Mouse (Mus musculus): ENCODE data around the gene Gpr4.

Gene Gpr4

DNA sequence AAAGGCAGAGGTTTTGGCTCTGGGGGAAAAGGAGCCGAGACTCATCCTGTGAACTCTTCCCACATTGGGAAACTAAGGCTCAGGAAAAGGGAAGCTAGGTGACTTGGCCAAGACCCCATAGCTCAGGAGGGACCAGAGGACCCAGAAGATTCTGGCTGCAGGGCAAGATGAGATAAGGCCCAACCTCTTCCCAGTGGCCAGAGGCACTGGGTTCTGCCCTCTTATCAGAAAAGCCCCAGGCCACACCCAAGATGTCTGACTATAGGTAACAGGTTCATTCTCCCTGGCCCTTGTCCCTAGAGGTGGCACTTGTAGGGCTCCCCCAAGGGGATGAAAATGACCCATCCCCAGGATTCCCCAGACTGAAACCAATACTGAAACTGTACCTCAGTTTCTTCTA, 34.5 kb downstream of the Gpr4 start:
- Histone ChIP-seq H3K36me3 (ENCODE audit: insufficient read depth, low read length) (peaks cover 39% of the 10 kb centered on the region), H3K4me1 (replicated peaks; ENCODE audit: low read depth, low read length) (peaks cover 60% of the 10 kb centered on the region), H3K27me3 (ENCODE audit: insufficient read depth, low read length) (no peaks in the 10 kb centered on the region), H3K4me3 (replicated peaks; ENCODE audit: low read length) (no peak overlapping the region), H3K9me3 (ENCODE audit: low read length) (no peaks in the 10 kb centered on the region)
- TF ChIP-seq CTCF (conservative IDR thresholded peaks at IDR 0.05; ENCODE audit: low read length), result no peak
- TF ChIP-seq POU5F1 (IDR thresholded peaks at IDR 0.05; ENCODE audit: borderline replicate concordance, low read length), result no peak
- no peak for TF ChIP-seq NANOG (IDR thresholded peaks at IDR 0.05; ENCODE audit: borderline replicate concordance, low read length)

DNA sequence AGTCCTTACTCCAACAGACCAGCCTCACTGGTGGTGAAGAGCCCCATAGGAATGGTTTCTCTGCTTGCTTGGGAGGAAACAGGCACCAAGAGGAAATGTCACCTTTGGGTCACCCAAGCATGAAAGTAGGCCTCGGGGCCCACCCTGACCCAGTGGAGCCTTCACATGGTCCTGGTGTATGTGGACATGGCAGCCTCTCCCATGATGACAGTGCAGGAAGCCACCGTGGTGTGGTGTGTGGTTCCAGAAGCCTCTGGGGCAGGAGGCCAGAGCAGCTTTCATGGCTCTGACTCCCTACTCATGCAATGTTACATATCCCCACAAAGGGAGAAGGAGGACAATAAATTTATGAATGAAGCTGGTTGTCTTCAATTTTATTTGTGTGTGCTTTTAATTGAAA, 35.2 kb downstream of the Gpr4 start:
- no peaks in the 10 kb centered on the region for H3K27me3 ChIP-seq (ENCODE audit: insufficient read depth, low read length)
- TF ChIP-seq CTCF (conservative IDR thresholded peaks at IDR 0.05; ENCODE audit: low read length), result no peak
- no peak for TF ChIP-seq POU5F1 (IDR thresholded peaks at IDR 0.05; ENCODE audit: borderline replicate concordance, low read length)
- TF ChIP-seq NANOG (IDR thresholded peaks at IDR 0.05; ENCODE audit: borderline replicate concordance, low read length), result no peak
- no peak overlapping the region for H3K4me3 ChIP-seq (replicated peaks; ENCODE audit: low read length)
- H3K4me1 ChIP-seq (replicated peaks; ENCODE audit: low read depth, low read length), result peaks cover 57% of the 10 kb centered on the region
- H3K9me3 ChIP-seq (ENCODE audit: low read length), result no peaks in the 10 kb centered on the region
- H3K36me3 ChIP-seq (ENCODE audit: insufficient read depth, low read length), result peaks cover 39% of the 10 kb centered on the region

DNA sequence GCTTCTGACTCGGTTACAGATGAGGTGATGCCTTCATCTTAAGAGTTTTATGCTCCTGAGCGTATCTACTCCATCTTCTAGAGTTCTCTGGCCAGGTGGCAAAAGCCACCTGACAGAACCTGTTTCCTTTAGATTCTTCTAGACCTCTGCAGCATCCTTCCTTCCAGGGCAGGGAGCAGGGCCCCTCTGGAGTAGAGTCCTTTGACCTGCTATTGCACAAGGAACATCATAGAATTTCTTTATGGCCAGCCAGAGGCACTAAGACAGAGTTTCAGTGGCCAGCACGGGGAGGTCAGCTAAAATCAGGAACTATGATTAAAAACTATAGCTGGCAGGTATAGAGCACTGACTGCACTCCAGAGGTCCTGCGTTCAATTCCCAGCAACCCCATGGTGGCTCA, 39.7 kb downstream of the Gpr4 start:
- TF ChIP-seq NANOG (IDR thresholded peaks at IDR 0.05; ENCODE audit: borderline replicate concordance, low read length), result no peak
- no peak for TF ChIP-seq CTCF (conservative IDR thresholded peaks at IDR 0.05; ENCODE audit: low read length)
- TF ChIP-seq POU5F1 (IDR thresholded peaks at IDR 0.05; ENCODE audit: borderline replicate concordance, low read length), result no peak
- Histone ChIP-seq H3K9me3 (ENCODE audit: low read length) (no peaks in the 10 kb centered on the region), H3K27me3 (ENCODE audit: insufficient read depth, low read length) (no peaks in the 10 kb centered on the region), H3K4me1 (replicated peaks; ENCODE audit: low read depth, low read length) (peaks cover 45% of the 10 kb centered on the region), H3K4me3 (replicated peaks; ENCODE audit: low read length) (no peak overlapping the region), H3K36me3 (ENCODE audit: insufficient read depth, low read length) (peaks cover 25% of the 10 kb centered on the region)

DNA sequence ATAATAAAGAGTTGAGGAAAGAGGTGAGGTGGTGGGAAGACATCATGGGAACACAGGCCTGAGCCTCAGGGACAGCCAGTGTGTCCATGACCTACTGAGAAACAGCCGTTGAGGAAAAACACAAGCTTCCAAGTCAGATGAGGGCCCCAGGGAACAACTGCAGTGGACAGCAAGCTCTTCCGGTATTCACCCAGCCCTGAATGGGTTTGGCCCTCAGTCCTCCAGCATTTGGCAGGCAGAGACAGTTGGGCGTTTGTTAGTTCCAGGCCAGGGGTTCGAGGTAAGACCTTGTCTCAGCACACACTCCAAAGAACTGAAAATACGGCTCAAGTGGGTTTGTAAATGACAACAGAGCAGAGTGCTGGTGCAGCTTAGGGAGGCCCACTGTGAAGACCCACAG, 41.1 kb downstream of the Gpr4 start:
- TF ChIP-seq CTCF (conservative IDR thresholded peaks at IDR 0.05; ENCODE audit: low read length) (no peak), POU5F1 (IDR thresholded peaks at IDR 0.05; ENCODE audit: borderline replicate concordance, low read length) (no peak), NANOG (IDR thresholded peaks at IDR 0.05; ENCODE audit: borderline replicate concordance, low read length) (no peak)
- peaks cover 51% of the 10 kb centered on the region for H3K4me1 ChIP-seq (replicated peaks; ENCODE audit: low read depth, low read length)
- H3K4me3 ChIP-seq (replicated peaks; ENCODE audit: low read length), result no peak overlapping the region
- H3K27me3 ChIP-seq (ENCODE audit: insufficient read depth, low read length), result no peaks in the 10 kb centered on the region
- peaks cover 29% of the 10 kb centered on the region for H3K36me3 ChIP-seq (ENCODE audit: insufficient read depth, low read length)
- no peaks in the 10 kb centered on the region for H3K9me3 ChIP-seq (ENCODE audit: low read length)

- peak overlapping the region; percentile 75 for H3K4me3 ChIP-seq (replicated peaks; ENCODE audit: low read length)
- H3K36me3 ChIP-seq (ENCODE audit: insufficient read depth, low read length), result peaks cover 42% of the 10 kb centered on the region
- H3K4me1 ChIP-seq (replicated peaks; ENCODE audit: low read depth, low read length), result peaks cover 52% of the 10 kb centered on the region
- no peaks in the 10 kb centered on the region for H3K27me3 ChIP-seq (ENCODE audit: insufficient read depth, low read length)
- no peak for TF ChIP-seq POU5F1 (IDR thresholded peaks at IDR 0.05; ENCODE audit: borderline replicate concordance, low read length)
- TF ChIP-seq NANOG (IDR thresholded peaks at IDR 0.05; ENCODE audit: borderline replicate concordance, low read length), result no peak
- TF ChIP-seq CTCF (conservative IDR thresholded peaks at IDR 0.05; ENCODE audit: low read length), result no peak
- H3K9me3 ChIP-seq (ENCODE audit: low read length), result no peaks in the 10 kb centered on the region
Measured at GRCm38 (mm10) chr7:19255395-19255794, 43.1 kb downstream of the Gpr4 start.

DNA sequence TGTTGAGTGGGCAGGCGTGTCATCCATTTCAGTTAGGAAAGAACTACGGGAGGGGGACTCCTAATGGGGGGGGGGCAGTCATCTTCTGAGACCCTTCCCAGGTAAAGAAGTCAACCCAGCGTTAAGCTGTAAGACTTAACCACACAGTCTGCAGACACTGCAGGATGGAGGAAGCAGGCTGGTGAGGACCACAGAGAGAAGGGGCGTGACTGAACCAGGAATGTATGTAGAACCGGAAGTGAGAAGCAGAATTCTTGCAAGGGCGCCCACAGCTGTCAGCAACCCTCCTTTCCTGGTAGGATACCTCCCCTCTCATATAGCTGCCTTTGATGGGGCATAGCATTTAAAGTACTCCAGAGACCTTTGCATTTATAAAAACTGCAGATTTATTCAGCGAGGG, 44.2 kb downstream of the Gpr4 start:
- Histone ChIP-seq H3K9me3 (ENCODE audit: low read length) (no peaks in the 10 kb centered on the region), H3K27me3 (ENCODE audit: insufficient read depth, low read length) (no peaks in the 10 kb centered on the region), H3K36me3 (ENCODE audit: insufficient read depth, low read length) (peaks cover 52% of the 10 kb centered on the region), H3K4me1 (replicated peaks; ENCODE audit: low read depth, low read length) (peaks cover 63% of the 10 kb centered on the region), H3K4me3 (replicated peaks; ENCODE audit: low read length) (peak overlapping the region; percentile 75; the same call in 1 of the 2 replicates)
- TF ChIP-seq NANOG (IDR thresholded peaks at IDR 0.05; ENCODE audit: borderline replicate concordance, low read length) (no peak), POU5F1 (IDR thresholded peaks at IDR 0.05; ENCODE audit: borderline replicate concordance, low read length) (no peak), CTCF (conservative IDR thresholded peaks at IDR 0.05; ENCODE audit: low read length) (no peak)

GRCm38 (mm10) chr7:19257390-19258022, 45.2 kb downstream of the Gpr4 start:
- H3K27me3 ChIP-seq (ENCODE audit: insufficient read depth, low read length), result no peaks in the 10 kb centered on the region
- peaks cover 70% of the 10 kb centered on the region for H3K4me1 ChIP-seq (replicated peaks; ENCODE audit: low read depth, low read length)
- no peak for TF ChIP-seq CTCF (conservative IDR thresholded peaks at IDR 0.05; ENCODE audit: low read length)
- no peak for TF ChIP-seq NANOG (IDR thresholded peaks at IDR 0.05; ENCODE audit: borderline replicate concordance, low read length)
- no peak for TF ChIP-seq POU5F1 (IDR thresholded peaks at IDR 0.05; ENCODE audit: borderline replicate concordance, low read length)
- H3K36me3 ChIP-seq (ENCODE audit: insufficient read depth, low read length), result peaks cover 62% of the 10 kb centered on the region
- H3K4me3 ChIP-seq (replicated peaks; ENCODE audit: low read length), result peak overlapping the region; percentile 50
- H3K9me3 ChIP-seq (ENCODE audit: low read length), result no peaks in the 10 kb centered on the region

DNA sequence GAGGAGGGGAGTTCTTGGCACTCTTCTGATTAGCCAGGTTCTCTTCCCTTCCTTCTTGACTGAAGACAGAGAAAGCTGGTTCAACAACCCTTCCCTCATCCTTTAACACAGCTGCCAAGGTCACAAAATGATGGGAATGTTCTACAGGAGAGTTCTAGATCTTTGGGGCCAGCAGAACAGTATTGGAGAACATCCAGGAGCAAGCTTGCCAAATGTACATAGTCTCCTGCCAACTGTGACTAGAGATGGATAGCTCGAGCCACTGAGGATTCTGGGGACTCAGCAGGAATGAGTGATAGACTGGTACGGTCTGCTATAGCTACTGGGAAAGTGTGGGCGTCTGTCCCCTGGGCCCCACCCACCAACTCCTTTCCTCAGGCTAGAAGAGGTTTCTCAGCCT, 46.0 kb downstream of the Gpr4 start:
- Histone ChIP-seq H3K4me1 (replicated peaks; ENCODE audit: low read depth, low read length) (peaks cover 70% of the 10 kb centered on the region), H3K4me3 (replicated peaks; ENCODE audit: low read length) (peak overlapping the region; percentile 50), H3K27me3 (ENCODE audit: insufficient read depth, low read length) (no peaks in the 10 kb centered on the region), H3K36me3 (ENCODE audit: insufficient read depth, low read length) (peaks cover 69% of the 10 kb centered on the region), H3K9me3 (ENCODE audit: low read length) (no peaks in the 10 kb centered on the region)
- no peak for TF ChIP-seq NANOG (IDR thresholded peaks at IDR 0.05; ENCODE audit: borderline replicate concordance, low read length)
- TF ChIP-seq CTCF (conservative IDR thresholded peaks at IDR 0.05; ENCODE audit: low read length), result no peak
- no peak for TF ChIP-seq POU5F1 (IDR thresholded peaks at IDR 0.05; ENCODE audit: borderline replicate concordance, low read length)

DNA sequence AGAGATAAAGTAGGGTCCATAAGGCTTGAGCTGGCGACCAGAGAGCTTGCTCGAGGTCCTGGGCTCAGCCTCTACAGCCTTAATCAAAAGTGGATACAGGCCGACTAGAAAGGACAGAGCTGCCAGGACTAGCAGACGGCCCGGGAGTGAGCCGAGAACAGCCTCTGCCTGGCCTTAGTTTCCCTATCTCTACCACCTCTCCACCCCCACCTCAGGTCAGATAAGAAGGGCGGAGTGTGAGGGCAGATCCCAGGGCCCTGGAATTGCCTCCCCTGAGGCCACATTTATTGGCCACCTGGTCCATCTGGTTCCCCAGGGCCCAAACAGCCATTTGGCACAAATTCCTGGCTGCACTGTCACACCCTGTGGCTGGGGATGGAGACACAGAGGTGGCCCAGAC, 52.8 kb downstream of the Gpr4 start:
- H3K4me3 ChIP-seq (replicated peaks; ENCODE audit: low read length), result peak overlapping the region; percentile 35; the same call in 1 of the 2 replicates
- H3K4me1 ChIP-seq (replicated peaks; ENCODE audit: low read depth, low read length), result peaks cover 77% of the 10 kb centered on the region
- H3K27me3 ChIP-seq (ENCODE audit: insufficient read depth, low read length), result no peaks in the 10 kb centered on the region
- no peaks in the 10 kb centered on the region for H3K9me3 ChIP-seq (ENCODE audit: low read length)
- H3K36me3 ChIP-seq (ENCODE audit: insufficient read depth, low read length), result peaks cover 77% of the 10 kb centered on the region
- TF ChIP-seq NANOG (IDR thresholded peaks at IDR 0.05; ENCODE audit: borderline replicate concordance, low read length) (no peak), POU5F1 (IDR thresholded peaks at IDR 0.05; ENCODE audit: borderline replicate concordance, low read length) (no peak), CTCF (conservative IDR thresholded peaks at IDR 0.05; ENCODE audit: low read length) (no peak)

All from E14TG2a.4 (cell line).